Mouse (Mus musculus) lung, postnatal 14 days (tissue): ENCODE results near the gene Stat5a.

Experiments used
- DNase-seq: peaks from one replicate; pipeline ENCODE4 v3.0.0; 2021

Stat5a gene

DNA sequence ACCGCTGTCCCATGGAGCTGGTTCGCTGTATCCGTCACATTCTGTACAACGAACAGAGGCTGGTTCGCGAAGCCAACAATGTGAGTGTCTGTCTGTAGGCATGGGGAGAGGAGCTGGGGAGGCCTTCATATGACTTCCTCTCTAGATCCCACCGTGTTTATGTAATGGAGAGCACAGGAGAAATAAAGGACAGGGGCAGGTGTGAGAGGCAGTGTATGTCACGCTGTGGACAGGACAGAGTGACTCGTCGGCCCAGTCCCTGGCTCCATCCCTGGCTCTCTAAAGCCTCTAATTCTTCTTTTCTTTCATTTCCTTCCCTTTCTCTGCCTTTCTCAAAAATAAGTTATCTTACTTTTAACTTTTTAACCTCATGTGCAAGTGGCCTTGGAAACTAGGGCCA lies 4.0 kb downstream of the Stat5a start:
- DNase-seq = no peak

DNA sequence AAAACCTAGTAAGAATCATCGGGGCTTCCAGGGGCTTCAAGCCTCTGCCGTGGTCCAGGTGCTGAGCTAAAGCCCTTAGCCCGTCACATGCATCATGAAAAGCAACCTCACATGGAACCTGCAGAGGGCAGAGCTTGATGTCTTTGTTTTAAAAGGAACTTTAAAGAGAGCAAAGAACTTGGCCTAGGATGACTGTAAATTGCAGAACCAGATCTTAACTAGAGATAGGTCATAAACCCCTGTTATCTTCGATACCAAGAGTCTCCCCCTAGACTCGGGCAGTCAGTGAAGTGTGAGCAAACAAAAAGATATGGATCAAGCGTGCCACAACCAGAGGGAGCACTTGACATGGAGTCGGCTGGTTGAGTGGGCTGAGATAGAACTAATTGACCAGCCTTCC lies 6.5 kb downstream of the Stat5a start:
- DNase-seq = no peak

DNA sequence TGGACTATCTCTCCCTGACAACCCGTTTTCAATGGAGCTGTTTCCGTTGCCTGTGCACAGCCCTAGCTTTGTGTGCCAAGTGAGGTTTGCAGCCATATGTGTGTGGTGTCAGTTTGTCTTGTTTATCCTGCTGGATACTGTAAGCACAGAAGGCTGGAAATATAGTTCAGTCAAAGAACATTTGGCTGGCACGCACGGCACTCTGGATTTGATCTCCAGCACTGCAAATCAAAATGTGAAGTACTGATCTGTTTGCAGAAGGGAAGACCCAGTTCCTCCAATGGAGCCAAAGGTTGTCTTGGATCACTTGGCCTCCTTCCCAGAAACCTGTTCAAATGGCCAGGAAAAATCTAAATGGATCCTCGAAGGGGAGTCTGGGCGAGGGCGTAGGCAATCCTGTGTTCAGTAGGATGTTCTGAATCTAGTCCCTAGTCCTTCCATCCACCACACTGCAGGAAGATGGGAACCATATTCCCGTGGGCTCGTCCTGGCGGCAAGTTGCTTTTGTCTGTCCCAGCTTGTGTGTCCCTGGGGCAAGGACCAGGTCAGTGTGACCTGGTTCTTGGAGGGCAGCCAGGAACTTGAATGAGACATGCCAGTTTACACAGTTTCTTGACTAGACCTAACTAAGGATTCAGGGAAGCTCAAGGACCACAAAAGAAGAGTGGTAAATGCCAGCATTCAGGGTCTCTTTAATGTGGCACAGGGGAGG lies 11.3 kb downstream of the Stat5a start:
- no peak for DNase-seq

DNA sequence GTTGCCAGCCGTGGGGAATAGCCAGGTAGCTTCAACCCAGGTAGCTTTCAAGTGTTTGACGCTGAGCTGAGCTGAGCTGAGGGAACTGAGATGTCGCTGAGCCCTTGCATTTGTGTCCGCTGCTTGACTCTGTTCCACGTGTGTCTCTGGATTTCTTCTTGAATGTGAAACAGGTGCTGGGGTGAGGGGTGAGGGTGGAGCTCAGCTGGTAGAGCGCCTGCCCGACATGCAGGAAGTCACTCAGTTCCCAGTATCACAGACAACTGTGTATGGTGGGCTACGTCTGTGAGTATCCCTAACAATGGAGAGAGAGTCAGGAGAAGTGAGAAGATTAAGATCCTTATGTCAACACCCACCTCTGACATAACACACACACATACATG lies 11.8 kb downstream of the Stat5a start:
- no peak for DNase-seq

DNA sequence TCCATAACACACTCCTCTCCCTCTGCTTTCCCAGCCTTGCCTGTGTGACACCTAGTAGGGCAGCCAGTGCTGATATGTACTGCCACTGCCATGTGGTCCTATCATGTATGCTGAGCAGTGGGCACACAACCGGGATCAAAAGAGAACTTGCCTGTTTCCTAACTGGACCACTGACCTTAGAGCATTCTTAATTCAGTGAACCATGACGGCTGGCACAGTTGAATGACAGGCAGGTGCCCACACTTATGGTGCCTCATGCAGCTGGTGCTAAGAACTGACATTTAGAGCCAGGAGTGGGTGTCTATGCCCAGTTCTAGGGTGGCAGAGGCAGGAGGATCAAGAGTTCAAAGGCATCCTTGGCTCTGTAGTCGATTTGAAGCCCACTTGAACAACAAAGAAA lies 16.6 kb downstream of the Stat5a start:
- DNase-seq = no peak

DNA sequence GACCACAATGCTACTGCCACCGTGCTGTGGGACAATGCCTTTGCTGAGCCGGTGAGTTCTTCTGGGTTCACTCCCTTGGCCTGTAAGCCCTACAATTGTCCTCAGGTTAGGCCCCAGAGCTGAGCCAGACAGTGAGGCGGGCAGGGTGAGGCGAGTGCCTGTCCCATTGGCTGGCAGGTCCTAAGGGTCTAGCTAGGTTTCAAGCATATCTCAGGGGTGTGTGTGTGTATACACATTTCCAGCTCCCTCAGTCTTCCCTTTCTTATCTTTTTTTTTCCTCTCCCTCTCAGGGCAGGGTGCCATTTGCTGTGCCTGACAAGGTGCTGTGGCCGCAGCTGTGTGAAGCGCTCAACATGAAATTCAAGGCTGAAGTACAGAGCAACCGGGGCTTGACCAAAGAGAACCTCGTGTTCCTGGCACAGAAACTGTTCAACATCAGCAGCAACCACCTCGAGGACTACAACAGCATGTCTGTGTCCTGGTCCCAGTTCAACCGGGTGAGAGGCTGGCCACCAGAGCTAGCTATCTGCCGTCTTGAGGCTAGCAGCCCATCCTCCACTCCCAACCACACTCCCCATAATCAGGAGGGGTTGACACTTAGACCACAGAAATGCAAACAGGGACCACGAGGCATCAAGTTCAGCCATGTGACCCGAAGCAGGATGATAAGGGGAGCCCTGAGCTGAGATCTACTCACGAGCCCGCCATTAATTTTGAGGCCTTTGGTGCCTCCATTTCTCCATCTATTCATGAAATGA lies 20.3 kb downstream of the Stat5a start:
- DNase-seq = no peak

DNA sequence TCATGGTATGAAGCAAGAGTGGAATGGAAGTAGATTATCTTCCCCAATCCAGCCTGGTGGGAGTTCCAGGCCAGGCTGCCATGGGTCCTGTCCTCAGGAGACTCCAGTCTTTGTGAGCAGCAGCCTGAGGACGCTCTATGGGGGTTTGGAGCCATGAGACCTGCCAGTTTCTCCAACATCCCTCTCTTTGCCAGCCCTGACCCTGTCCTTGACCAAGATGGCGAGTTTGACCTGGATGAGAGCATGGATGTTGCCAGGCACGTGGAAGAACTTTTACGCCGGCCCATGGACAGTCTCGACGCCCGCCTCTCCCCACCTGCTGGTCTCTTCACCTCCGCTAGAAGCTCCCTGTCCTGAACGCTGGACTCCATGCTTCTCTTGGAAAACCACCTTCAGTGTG lies 24.5 kb downstream of the Stat5a start:
- DNase-seq = no peak

DNA sequence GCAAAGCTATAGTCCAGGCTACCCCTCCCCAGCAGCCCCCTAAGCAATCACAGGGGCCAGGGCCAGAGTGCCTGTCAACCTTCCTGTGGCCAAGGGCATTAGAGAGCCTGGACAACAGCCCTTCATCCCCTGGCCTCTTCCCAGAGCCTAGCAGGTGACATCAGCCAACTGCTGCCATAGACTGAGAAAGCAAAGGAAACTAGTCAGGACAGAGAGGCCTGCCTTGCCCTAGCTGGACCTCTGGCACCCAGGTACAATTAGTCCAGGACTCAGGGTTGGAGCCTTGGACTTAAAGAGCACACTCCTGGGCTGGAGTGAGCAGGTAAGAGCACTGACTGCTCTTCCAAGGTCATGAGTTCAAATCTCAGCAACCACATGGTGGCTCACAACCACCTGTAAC lies 26.3 kb downstream of the Stat5a start:
- DNase-seq = no peak

DNA sequence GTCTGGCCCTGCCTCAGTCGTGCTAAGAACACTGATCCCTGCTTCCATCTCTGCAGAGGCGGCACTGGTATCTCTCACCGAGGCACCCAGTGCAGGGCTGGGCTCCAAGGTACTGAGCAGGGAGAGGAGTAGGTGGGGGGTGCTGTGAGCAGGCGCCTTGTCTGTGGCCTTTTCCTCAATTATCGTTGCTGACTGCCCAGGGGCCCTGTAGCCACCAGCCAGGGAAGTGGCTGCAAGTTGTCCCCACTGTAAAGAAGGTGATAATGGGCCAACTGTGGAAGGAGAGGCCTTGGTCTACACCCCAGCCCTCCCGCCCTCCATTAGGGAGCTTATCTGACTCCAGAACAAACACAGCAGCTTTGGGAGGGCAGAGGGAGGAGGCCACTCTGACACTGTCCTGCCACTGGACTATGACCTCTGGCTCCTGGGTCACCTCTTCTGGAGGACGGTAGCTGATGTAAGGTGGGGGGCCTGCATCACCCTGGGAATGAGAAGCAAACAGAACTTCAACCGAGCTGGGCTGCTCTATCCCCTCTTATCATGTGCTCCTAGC lies 27.1 kb downstream of the Stat5a start:
- DNase-seq = no peak

DNA sequence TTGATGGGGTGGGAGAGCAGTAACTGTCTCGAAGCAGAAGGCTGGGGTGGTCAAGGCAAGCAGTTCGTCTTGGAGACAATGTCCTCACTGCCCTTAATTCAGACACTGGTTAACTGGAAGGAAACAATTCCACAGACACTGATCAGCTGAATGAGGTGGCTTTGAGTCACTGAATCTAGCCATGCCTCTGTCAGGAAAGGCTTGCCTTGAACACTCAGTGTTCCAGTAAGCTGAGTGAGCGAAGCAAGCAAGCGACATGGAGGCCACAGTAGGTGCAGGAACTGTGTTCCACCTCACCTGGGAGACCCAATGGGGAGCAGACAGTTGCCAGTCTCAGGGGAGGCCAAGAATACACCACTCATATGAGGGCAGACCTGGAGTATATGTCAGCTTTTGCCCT lies 28.1 kb downstream of the Stat5a start:
- no peak for DNase-seq

DNA sequence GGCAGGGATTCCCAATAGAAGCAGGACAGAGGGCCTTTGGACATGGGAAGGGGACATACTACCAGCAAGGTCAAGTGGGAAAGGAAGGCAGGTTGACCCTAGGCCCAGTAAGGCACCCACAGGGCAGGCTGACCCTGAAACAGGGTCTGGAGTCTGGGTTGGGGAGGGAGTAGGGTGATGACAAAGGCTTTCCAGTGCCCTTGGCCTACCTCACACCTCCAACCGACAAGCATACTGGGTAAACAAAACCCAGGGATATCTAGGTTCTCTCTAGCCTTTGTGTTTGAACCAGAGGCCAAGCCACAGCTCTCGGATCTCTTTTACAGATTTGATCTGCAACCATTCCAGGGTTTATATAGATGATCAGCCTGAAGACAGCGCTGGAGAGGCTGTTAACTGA lies 28.6 kb downstream of the Stat5a start:
- no peak for DNase-seq

DNA sequence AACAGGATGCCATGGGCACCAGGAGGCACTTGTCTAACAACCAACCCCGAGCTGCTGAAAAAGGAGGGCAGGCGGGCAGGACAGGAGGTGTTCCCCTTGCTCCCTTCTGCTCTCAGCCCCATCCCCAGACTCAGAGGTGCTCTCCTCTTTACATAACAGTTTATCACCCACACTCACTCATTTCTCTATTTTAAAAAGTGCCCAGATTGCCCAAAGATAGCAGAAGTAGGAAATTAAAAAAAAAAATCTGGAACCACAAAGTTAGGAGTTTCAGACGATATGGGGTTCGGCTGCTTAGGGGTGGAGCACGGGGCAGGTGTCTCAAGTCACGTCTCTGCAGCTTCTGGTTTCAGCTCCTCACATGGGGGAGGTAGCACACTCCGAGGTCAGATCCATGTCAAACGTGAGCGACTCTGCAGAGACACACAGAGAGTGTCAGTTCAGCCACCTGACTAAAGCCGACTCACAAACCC lies 29.2 kb downstream of the Stat5a start:
- no peak for DNase-seq

DNA sequence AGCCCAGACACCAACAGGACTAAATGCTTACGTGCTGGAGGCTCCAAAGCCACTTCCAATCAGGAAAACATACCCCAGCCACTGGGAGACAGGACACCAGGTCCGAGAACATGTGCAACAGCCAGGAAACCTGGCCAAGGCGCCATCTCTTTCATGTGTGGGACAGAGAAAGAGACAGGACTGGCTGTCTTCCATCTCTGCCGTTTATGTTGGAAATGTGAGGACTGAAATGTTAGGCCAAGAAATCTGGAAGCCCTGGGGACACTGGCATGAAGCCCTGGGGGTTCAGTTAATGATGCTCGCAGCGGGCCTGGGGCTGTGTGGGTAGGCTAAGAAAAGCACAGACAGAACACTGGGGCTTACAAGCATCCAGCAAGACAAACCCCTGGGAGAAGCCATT lies 31.3 kb downstream of the Stat5a start:
- peak; percentile 54 for DNase-seq

DNA sequence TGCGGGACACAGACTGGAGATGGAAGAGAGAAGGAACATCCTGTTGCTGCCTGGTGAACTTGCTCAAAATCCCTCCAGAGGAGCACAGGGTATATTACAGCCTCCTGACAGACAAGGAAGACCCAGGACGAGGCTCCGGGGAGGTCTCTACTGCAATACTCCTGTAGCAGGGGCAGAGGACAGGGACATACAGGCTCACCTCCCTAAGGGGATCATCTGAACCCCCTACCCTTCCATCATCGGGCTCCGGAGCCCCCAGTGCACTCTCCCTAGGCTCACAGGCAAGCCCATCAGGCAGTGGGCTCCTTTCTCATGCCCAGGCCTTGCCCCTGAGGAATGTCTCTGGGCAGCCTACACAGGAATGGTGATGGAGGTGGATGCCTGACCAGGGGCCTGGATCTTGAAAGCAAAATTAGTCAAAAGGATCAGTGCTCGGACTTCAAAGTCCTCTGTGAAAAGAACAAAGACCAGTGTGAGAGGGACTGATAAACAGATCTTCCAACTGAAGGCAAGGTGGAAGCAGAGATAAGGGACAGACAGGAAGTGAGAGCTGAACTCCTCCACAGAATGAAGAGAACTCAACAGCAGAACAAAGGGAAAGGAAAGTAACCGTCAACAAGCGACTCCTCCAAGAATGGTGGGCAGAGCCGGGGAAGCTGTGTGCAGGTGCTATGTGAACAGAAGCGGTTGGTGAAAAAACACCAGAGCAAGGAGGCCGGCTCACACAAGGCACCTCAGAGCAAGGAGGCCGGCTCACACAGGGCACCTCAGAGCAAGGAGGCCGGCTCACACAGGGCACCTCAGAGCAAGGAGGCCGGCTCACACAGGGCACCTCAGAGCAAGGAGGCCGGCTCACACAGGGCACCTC lies 32.3 kb downstream of the Stat5a start:
- no peak for DNase-seq

DNA sequence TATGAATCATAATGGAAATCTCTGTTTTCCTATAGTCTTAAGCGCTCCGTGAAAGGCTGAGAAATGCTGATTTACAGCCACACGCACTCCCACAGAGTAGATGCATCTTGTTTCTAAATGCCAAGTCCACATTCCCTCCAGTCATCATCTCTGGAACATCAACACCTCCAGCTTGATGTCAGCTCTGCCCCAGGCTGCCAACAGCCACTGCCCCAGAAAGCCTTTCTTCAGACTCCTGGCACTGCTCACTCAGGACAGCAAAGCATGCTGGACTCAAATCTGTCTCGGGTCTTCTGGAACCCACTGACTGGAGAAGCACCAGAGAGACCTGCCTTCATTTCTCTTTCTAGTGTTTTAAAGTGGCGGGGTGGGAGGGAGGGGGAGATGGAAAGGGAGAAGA lies 33.3 kb downstream of the Stat5a start:
- DNase-seq = no peak

DNA sequence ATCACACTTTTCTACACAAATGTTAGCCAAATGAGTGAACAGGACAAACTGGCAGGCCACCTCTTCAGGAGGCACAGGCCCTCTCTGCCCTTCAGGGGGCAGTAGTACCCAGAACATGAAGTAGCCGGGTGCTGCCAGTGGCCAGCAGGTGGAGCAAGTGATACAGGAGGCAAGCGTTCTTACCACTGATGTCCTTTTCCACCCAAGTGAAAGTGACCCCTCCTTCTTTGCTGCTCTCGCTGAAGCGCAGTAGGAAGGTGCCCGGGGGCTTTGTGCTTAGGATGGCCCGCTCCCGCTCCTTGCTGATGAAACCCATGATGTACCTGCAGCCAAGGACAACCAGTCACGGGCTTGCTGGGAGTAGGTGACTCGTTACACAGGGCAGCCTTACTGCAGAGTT lies 34.3 kb downstream of the Stat5a start:
- peak; percentile 94 for DNase-seq

DNA sequence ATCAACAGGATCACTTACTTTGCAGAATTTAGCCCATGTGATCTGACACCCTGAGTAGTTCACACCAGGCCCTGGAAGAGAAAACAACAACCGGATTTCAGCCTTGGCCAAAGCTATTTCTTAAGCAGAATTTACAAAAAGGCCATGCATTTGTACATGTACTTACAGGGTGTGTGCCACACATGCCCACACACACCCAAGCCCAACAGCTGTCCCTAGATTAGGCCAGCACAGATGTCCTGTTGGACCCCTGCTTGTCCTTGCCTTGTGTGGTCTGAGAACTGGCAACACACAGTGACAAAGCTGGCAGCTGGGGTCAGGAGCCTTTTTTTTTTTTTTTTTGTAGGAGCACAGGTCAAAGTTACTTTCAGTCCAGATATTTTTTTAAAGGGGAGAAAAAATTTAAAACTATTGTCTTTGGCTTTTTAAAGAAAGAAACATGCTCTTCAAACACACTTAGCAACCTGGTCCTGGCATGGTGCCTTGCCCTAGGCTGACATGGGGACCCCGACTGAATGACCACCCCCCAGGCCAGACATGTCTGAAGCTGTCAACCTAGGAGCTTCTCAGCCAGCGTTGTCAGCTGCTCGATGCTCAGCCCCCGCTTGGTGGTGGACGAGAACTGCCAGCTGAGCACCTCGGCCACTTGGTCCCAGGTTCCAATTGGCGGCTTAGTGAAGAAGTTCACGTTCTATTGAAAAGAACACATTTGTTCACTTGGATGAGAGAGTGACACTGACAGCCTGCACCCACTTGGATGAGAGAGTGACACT lies 35.2 kb downstream of the Stat5a start:
- no peak for DNase-seq

DNA sequence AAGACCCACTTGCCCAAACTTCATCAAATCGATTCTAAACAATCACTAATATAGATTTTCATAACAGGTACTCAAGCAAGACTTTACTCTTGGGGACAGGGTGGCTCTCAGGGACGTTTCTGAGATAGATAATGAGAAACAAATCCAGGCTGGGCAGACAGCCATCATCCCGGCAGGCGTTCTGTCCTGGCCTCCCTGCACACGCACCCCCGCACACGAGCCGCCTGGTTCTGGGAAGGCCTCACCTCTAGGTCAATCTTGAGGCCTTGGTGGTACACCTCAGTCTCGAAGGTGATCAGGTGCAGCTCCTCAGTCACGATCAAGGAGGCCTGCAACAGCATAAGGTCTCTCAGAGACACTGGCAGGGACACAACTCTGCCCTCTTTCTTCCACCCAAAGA lies 36.9 kb downstream of the Stat5a start:
- DNase-seq = no peak

DNA sequence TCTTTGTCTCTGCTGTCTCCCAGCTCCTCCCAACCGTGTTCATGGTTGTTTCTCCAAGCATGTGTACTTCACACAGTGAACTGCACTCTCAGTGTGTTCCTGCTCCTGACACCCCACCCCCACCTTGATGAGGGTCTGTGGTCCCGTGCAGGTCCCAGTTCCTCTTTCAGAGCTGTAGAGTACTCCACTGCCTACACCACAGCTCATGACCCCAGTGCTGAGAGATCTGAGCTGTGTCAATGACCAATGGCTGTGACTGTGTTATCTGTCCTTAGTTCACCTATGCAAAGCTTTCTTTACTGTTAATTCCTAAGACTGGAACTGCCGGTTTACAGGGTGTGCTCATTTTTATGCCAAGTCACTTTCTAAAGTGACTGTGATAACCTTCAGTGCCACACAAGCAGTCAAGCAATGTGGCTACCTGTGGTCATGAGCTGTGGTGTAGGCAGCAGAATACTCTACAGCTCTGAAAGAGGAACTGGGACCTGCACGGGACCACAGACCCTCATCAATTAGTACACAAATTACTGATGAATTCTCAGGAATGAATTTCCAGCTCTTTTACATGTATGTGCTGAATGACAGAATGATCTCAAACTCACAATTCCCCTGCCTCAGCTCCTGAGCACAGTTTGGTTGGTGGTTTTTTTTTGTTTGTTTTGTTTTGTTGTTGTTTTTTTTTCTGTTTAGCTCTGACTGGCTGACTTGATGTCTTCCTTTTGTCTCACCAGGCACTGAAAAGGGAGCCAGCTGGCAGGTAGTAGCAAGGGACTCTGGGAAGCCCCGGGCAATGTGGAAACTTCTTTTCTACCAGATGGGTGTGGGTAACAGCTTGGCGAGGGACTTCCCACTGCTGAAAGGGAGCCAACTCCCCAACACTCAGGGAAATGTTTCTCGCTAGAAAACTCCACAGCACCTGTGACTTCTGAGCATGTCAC lies 38.4 kb downstream of the Stat5a start:
- DNase-seq = no peak

DNA sequence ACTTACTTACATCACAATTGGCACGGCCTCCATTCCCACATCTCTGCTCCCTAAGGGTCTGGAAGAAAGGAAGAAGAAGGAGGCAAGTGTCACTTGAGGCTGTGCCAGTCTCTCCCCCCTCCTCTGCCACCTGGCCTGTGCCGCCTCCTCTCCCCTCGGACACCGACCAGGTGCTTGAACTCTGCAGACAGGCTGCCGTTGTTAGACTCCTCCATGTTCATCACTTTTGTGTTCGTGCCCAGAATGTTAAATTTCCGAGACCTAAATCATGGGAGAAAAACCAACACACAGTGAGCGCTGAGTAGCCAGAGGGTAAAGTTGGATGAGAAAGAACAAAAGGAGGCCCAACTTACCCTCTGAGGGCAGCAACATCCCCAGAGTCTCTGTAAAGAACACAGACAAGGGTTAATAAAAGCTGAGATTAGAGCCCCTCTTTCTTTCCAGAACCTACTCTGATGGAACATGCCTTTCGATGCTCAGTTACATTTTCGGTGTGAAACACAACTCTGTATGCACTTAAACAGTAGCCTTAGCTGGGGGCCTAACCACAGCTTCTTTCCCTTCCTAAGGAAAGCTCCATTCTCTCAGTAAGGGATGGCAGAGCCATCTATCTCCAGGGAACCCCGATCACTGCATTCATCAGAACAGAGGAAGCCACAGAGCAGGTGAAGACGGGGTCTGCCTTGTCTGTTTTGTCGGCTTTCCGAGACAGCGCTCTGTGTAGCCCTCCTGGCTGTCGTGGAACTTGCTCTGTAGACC lies 39.5 kb downstream of the Stat5a start:
- DNase-seq = no peak
